Mouse (Mus musculus) spleen, adult 2 months (tissue): Measurements from ENCODE around the gene Mrpl37. TPM values are rescaled to one million over a fixed set of nuclear protein-coding genes. Genes with fewer than 3 reads are reported as not detected.

Source experiments
- DNase-seq, 2 experiments: peaks; one replicate each; pipeline versions ENCODE4 v3.0.0 to v3.0.0-alpha.2; 2012 to 2021; ENCODE audit warnings: low spot score in 2 of 2, low read depth in 1 of 2
- H3K27ac ChIP-seq: fragments of 200-500 bp; 2 replicates; pipeline ENCODE4 v1.5.1; 2012; ENCODE audit warnings: low read length, inconsistent platforms; ENCODE audit not compliant: insufficient read depth
- H3K27me3 ChIP-seq: fragments of 200-500 bp; 2 replicates; pipeline ENCODE4 v1.6.1; 2012; ENCODE audit warnings: mild to moderate bottlenecking, moderate library complexity, low read length, inconsistent platforms; ENCODE audit not compliant: control insufficient read depth, insufficient read depth
- H3K36me3 ChIP-seq: fragments of 200-500 bp; 2 replicates; pipeline ENCODE4 v1.6.1; 2012; ENCODE audit warnings: mild to moderate bottlenecking, low read length, inconsistent platforms; ENCODE audit not compliant: control insufficient read depth, insufficient read depth
- H3K4me1 ChIP-seq: fragments of 200-500 bp; 2 replicates; pipeline ENCODE4 v1.6.1; 2011; ENCODE audit warnings: inconsistent platforms; ENCODE audit not compliant: control insufficient read depth, insufficient read depth, insufficient read length
- H3K4me3 ChIP-seq: fragments of 200-500 bp; 2 replicates; pipeline ENCODE4 v1.5.1; 2011; ENCODE audit warnings: mild to moderate bottlenecking, inconsistent platforms; ENCODE audit not compliant: insufficient read depth, insufficient read length; ENCODE audit errors: extremely low read depth
- CTCF ChIP-seq: fragments of 200-500 bp; IDR thresholded peaks from 2 replicates; pipeline ENCODE4 v1.5.1; 2011; ENCODE audit warnings: mild to moderate bottlenecking, inconsistent platforms; ENCODE audit not compliant: insufficient read depth, insufficient read length, insufficient replicate concordance; ENCODE audit errors: extremely low read depth
- POLR2A ChIP-seq: fragments of 200-500 bp; IDR thresholded peaks from 2 replicates; pipeline ENCODE4 v1.6.1; 2011; ENCODE audit warnings: low read depth, low read length, inconsistent platforms
- WGBS: fragments of 180-500 bp; shearing (Covaris S2); methylation state at CpG from one replicate; pipeline ENCODE4 v1.1.7; 2018; 5-methylcytosine and 5-hydroxymethylcytosine counted together
- polyA plus RNA-seq: library from polyadenylated mRNA; depleted of rRNA; stranded (reverse); fragments of >200 nt; gene quantifications from 2 replicates; pipeline ENCODE4 v1.2.3, GENCODE M21; 2012

Mrpl37 gene
- polyA plus RNA-seq, 1 experiment = 31.9 TPM

- Histone ChIP-seq H3K27me3 (no peaks in the 10 kb centered on the region), H3K27ac (no peak overlapping the region; the same call in 1 of the 2 replicates), H3K4me3 (peak overlapping the region; percentile 66), H3K36me3 (peaks cover 7% of the 10 kb centered on the region), H3K4me1 (0 out of 2 replicates have a peak, but pooled peaks cover 7% of the 10 kb centered on the region)
- 5% methylated on average over 33 of the region's 33 CpGs for WGBS
- TF ChIP-seq CTCF (no peak), POLR2A (no peak)
- no peak for DNase-seq
These were observed 628 bp upstream of the Mrpl37 start for GRCm38 (mm10) chr4:107067151-107067840.

DNA sequence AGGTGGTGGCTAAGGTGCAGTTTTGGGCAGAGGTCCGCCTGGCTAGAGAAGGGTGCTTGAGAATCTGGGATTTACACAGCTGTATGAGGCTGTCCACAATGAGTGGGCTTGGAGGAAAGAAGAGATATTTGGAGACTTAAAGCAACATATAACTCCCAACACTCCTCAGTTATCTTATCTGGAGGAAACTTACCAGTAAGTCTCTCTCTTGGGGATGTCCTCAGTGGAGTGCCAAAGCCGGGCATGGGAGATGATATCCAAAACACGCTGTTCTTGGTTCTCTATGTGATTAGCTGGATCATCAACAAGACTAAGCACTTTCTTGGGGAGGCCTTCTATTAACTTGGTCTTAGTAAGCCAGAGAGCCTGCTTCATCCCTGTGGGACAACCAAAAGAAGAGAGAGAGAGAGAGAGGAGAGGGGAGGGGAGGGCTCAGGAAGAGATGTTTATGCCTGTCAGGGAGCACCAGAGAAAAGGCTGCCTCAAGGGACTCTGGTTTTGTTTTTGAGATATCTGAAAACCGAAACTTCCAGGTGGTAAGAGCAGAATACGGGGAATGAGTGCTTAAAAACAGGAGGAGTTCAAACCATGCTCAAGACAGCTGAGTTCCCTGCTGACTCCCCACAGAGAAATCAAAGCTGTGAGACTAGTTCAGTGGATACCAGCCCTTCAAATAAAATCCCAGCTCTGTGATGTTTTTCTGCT lies 2.1 kb downstream of the Mrpl37 start:
- peaks cover 17% of the 10 kb centered on the region for H3K36me3 ChIP-seq
- no peak for TF ChIP-seq CTCF
- no peak for TF ChIP-seq POLR2A
- no peak overlapping the region for H3K27ac ChIP-seq
- WGBS = 71% methylated on average over 5 of the region's 5 CpGs
- 0 out of 2 replicates have a peak, but pooled peaks cover 7% of the 10 kb centered on the region for H3K4me1 ChIP-seq
- H3K4me3 ChIP-seq = no peak overlapping the region
- no peaks in the 10 kb centered on the region for H3K27me3 ChIP-seq
- DNase-seq = no peak

GRCm38 (mm10) chr4:107063214-107063613 lies 3.5 kb downstream of the Mrpl37 start:
- no peak overlapping the region for H3K4me3 ChIP-seq
- H3K27me3 ChIP-seq = no peaks in the 10 kb centered on the region
- TF ChIP-seq CTCF (no peak), POLR2A (no peak)
- DNase-seq = no peak
- 0 out of 2 replicates have a peak, but pooled peaks cover 7% of the 10 kb centered on the region for H3K4me1 ChIP-seq
- H3K27ac ChIP-seq = no peak overlapping the region
- H3K36me3 ChIP-seq = peaks cover 18% of the 10 kb centered on the region
- 94% methylated on average over 3 of the region's 3 CpGs for WGBS

GRCm38 (mm10) chr4:107061560-107061959 lies 5.1 kb downstream of the Mrpl37 start:
- peaks cover 28% of the 10 kb centered on the region for H3K36me3 ChIP-seq
- 88% methylated on average over 4 of the region's 4 CpGs for WGBS

GRCm38 (mm10) chr4:107058781-107059180 lies 7.9 kb downstream of the Mrpl37 start:
- Histone ChIP-seq H3K4me1 (no peaks in the 10 kb centered on the region), H3K4me3 (no peak overlapping the region), H3K27me3 (no peaks in the 10 kb centered on the region), H3K36me3 (peaks cover 25% of the 10 kb centered on the region), H3K27ac (no peak overlapping the region)
- WGBS = 37% methylated on average over 6 of the region's 6 CpGs
- no peak for DNase-seq
- TF ChIP-seq POLR2A (no peak), CTCF (no peak)

More at GRCm38 (mm10) chr4:107061560-107061959, 5.1 kb downstream of the Mrpl37 start:
- 0 out of 2 replicates have a peak, but pooled peaks cover 7% of the 10 kb centered on the region for H3K4me1 ChIP-seq
- H3K4me3 ChIP-seq = no peak overlapping the region
- no peaks in the 10 kb centered on the region for H3K27me3 ChIP-seq
- TF ChIP-seq POLR2A (no peak), CTCF (no peak)
- no peak for DNase-seq
- H3K27ac ChIP-seq = no peak overlapping the region

DNA sequence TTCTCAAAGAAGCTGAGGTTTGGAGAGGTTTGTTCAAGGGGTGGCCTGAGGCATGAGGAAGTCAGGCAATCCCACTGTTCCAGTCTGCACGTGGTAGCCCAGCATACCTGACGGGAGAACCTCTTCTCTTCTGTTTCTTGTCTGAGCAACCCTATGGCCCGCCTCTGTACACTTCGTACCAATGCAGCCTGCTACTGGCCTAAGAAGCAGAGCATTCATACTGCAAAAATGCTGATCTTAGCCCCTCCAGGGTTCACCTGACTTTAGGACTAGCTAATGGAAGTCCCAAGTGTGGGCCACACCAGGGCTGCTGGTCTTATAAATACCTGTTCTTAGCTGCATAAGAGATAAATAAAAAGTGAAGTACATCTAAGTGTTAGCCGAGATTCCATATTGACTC lies 8.3 kb downstream of the Mrpl37 start:
- Histone ChIP-seq H3K36me3 (peaks cover 24% of the 10 kb centered on the region), H3K27ac (no peak overlapping the region), H3K4me1 (no peaks in the 10 kb centered on the region), H3K4me3 (no peak overlapping the region), H3K27me3 (no peaks in the 10 kb centered on the region)
- 80% methylated on average over 5 of the region's 5 CpGs for WGBS
- TF ChIP-seq POLR2A = no peak
- TF ChIP-seq CTCF = no peak
- DNase-seq = no peak
